Mouse (Mus musculus) spleen, postnatal 10 days (tissue): ENCODE measurements around the gene Fzr1.

Source experiments
- DNase-seq, 2 experiments: peaks; one replicate each; pipeline ENCODE4 v3.0.0; 2021 to 2022; ENCODE audit warnings: low spot score in 2 of 2

Gene Fzr1

DNA sequence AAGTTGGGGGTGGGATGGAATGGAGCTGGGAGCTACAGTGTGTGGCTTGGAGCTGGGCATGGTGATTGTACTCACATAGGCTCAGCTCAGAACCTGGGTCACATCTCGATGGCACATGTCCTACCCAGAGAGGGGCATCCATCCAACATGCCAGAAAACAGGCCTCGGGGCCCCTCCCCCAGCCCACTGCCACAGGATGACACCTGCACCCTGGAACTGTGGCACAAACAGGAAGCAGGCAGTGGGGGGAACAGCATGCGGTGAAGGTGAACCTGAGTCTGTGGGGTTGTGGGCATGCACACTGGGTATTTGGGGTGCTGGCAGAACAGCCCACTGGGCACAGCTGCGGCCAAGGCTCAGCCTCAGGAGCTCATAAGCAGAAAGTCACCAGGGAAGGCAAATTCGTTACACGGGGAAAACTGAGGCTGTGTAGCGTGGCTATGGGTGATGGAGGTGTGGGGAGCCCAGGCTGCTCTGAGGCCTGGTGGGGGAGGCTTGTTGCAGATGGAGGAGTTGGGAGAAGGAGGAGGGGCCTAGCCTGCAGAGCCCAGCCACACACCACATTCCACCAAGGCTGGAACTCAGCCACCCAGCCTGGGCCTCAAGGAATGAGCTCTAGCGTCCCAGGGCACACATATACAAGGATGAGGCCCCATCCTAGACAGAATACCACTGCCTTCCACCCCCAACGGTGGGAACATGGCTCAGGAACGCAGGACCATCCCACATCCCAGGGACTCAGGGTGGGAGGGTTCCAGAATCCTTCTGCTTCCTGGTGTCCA is 48.9 kb downstream of the Fzr1 start:
- peak in 1 of 2 experiments; percentile 64 for DNase-seq

DNA sequence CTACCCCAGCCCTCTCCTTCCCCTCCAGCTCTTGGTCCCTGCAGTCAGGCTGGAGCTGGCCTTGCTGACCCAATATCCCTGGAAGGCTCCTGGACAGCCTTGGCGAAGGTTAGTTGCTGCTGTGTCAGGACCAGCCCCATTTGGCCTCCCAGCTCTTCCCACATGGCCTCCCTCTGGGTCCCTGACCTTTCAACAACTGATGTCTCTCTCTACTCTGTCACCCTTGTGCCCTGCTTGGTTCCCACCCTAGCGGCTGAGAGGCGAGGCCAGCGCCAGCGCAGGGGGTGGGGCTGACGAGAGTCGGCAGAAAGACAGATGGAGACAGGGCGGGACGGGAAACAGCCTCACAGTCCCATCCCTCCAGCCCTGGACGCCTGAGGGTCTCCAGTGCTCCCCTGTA is 49.9 kb downstream of the Fzr1 start, which contains the start of gene Tbxa2r:
Gene Tbxa2r, plus strand, starts transcription at position 346 of the 400 bp plus-strand sequence.
- DNase-seq: peak in 1 of 2 experiments; percentile 74

DNA sequence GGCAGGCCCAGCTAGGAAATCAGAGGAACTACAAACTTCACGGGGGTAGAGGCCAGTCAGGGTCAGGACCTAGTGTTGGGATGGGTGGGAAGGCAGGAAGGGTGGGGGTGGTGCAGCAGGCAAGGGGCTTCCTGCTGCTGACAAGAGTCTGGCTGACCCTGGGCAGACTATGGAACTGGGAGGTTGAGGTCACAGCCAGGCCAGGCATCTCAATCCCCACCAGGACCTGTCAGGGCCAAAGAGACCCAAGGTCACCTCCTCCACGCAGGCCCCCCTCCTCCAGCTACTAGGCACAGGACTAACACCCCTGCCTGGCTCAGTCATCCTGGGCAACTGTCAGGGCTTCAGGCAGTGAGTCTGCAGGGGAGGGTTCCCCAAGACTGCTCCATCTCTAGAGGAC is 50.4 kb downstream of the Fzr1 start:
- peak in 1 of 2 experiments; percentile 31 for DNase-seq

DNA sequence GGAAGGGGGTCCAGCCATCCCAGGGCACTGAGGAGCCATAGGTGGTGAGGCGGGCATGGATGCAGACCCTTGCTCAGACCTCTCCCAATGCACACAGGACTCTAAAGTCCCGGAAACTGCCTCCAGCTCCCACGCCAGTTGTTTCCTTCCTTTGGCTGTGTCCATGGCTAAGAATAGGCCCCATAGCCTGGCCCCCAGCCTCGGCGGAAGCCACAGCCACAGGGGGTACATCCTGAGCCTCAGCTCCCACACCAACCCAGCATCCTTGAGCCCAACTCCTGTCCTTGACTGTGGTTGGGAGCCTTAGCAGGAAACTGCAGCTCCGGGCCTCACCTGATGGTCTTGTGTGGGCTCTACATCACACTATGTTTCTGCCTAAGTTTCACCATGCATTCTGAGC is 51.5 kb downstream of the Fzr1 start:
- no peak for DNase-seq

DNA sequence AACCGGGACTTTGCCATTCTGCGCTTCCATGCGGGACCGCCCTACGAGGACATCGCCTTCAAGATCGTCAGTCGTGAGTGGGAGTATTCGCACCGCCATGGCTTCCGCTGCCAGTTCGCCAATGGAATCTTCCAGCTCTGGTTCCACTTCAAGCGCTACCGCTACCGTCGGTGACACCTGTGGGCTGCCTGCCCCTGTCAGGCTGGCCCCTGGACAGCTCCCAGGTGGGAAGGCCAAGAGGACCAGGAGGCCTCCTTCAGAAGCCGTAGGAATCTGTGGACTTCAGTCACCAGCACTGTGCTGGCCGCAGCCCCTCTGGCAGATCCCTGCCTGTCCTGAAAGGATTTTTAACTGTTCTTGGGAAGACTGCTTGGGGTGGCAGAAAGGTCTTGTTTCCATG is 52.5 kb downstream of the Fzr1 start:
- DNase-seq: no peak

DNA sequence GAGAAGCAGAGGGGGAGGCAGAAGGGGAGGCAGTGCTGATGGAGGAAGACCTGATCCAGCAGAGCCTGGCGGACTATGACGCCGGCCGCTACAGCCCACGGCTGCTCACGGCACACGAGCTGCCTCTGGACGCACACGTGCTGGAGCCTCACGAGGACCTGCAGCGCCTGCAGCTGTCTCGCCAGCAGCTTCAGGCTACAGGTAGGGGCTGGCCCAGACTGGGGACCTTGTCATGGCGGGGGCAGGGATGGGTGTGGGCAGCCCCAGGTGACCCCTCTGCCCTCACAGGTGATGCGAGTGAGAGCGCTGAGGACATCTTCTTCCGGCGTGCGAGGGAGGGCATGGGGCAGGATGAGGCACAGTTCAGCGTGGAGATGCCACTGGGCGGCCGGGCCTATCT is 53.1 kb downstream of the Fzr1 start:
- DNase-seq: no peak

DNA sequence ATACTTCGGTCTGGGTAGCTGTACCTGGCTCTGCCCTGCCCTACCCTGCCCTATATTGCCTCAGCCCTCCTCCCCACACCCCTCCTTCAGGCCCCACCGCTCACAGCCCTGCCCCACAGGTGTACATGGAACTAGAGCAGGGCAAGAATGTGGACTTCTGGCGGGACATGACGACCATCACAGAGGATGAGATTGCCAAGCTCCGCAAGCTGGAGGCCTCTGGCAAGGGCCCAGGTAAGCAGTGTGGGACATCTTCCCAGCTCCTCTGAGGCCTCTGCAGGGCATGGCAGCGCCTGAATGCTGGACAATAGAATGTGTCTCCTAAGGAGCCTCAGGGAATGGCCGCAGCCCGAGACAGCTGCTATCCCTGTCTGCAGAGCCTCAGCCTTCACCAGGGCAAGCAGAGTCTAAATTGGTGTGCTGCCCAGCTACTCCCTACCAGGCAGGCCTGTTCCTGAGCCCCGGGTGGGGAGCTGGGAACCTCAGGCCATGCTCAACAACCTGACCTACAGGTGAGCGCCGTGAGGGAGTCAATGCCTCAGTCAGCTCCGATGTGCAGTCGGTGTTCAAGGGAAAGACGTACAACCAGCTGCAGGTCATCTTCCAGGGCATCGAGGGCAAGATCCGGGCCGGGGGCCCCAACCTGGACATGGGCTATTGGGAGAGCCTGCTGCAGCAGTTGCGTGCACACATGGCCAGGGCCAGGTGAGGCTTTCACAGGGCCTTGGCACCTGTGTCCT is 54.4 kb downstream of the Fzr1 start:
- DNase-seq: no peak

DNA sequence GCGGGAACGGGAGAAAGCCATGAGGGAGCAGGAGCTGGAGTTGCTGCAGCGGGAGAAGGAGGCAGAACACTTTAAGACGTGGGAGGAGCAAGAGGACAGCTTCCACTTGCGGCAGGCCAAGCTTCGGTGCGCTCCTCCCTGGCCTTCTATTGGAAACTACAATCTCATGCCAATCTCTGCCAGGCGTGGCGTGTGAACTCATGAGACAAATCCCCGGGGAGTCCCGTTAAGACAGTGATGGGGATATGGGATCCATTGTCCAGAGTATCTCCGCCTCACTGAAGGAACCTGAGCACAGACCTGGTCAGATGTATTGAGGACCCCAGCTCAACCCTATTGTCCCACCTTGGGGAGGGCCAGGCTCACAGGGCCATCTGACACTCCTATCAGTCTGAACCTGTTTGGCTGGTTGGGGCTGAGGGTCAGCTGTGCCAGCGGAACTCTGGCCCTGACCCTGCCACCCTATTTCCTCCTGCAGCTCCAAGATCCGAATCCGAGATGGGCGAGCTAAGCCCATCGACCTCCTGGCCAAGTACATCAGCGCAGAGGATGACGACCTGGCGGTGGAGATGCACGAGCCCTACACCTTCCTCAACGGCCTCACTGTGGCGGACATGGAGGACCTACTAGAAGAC is 55.1 kb downstream of the Fzr1 start:
- DNase-seq: no peak

DNA sequence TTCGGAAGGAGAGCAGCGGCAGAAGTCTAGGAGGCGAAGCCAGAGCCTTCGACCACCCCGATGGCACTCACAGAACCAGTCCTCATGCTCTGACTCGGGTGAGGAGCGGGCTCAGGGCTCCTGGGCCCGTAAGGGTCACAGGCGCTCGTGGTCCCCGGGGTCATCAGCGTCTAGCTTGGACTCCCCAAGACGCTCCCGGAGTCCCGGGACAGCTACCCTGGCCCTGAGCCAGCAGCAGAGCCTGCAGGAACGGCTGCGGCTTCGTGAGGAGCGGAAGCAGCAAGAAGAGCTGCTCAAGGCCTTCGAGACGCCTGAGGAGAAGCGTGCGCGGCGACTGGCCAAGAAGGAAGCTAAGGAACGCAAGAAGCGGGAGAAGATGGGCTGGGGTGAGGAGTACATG is 55.9 kb downstream of the Fzr1 start:
- no peak for DNase-seq

DNA sequence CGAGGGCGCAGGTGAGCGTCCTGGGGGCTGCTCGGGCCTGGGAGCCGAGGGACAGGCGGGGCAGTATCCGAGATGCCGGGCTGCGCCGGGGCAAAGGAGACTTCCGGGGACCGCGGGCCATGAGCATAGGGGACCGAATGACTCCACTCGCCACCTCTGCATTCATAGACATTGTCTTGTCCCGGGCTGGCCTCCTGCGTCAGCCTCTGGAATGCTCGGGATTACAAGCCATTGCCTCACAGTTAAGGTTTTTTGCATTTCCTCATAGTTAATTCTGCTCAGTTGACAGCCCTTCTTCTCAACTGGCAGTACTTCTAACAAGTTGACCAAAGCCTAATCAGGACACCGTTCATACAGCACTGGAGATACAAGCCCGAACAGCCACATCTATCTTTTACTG is 56.9 kb downstream of the Fzr1 start:
- no peak for DNase-seq

DNA sequence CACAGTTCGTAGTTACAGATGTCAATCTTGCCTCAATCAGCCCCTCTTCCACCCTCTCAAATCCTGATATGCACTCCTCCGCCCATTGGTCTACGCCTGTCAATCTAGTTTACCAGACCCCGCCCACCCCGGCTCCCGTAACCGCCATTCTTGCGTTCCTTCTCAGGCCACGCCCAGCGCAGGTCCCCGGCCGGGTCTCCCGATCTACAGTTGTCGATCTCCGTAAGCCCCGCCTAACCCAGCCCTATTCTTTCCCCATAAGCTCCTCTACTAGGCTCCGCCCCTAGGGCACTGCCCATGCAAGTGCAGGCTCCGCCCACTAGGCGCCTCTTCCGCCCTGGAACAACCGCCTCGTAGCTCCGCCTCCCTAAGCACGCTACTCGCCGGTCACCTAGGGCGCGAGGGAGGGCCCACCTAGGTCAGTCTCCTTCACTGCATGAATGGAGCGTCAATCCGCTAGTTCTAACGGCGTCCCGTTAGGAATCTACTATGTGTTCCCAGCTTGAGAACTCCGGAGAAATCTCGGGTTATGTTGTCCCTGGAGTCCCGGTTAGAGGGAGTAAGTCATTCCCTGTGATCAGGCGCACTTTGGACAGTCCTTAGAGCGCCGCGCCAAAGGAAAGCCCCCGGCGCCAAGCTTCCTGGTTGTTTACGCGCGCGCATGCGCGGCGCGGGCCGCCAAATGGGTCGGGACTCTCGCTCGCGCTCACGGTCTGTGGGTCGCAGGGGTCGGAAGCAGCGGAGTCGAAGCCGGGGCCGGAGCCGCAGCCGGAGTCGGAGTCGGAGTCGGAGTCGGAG is 57.6 kb downstream of the Fzr1 start, which contains the start of gene Cactin:
Gene Cactin, plus strand, starts transcription at position 554 of the 798 bp plus-strand sequence.
- peak; percentile 96 to 99 for DNase-seq

DNA sequence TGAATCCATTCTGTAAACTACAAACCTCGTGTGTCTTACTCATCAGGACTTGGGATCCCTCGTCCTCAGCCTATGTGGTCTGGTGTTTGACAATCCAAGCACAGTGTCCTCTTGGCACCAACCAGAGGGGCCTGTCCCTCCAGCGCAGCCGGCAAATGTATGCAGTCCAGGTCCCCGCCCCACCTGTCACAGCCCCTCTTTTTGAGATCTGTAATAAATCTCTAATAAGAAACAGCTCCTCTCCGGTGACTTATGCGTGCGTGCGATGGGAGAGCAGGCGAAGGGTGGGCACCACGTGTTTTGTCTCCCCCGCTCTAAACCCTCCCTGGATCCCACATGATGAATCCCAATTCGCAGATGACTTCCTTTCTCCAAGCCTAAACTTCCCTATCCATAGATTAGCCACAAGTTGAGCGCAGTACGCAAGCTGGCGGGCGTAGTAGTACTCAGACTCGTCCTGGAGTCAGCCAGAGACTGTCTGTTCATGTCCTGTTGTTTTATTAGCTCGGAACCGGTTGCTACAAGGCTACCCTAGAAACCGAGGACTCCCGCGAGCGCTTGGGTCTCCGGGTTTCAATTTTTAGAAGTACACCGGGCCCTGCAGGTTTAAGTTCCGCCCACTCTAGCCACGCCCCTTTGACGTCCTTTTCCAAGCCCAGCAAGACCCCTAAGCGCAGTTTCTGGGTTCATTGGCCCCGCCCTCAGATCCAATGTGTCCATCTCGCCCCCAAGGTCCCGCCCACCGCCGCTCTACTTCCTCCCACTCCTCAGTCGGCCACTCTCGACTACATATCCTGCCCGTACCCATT is 58.4 kb downstream of the Fzr1 start:
- DNase-seq: peak in 1 of 2 experiments; percentile 45

DNA sequence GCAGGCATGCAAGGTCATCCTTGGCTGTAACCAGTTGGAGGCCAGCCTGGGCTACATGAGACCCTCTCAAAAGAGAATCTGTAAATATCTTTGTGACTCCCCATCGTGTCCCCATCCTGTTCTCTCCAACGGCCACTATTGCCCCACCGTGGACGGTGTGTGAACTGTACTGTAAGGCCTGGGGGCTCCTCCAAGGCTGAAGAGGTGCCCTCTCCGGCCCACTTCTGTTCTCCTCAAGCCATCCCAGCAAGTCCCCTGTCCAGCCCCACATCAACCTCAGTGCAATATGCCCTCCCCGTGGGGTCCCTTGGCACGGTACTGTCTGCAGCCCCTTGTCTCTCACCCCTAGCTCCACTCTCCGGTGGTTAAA is 59.0 kb downstream of the Fzr1 start:
- peak in 1 of 2 experiments; percentile 58 for DNase-seq

DNA sequence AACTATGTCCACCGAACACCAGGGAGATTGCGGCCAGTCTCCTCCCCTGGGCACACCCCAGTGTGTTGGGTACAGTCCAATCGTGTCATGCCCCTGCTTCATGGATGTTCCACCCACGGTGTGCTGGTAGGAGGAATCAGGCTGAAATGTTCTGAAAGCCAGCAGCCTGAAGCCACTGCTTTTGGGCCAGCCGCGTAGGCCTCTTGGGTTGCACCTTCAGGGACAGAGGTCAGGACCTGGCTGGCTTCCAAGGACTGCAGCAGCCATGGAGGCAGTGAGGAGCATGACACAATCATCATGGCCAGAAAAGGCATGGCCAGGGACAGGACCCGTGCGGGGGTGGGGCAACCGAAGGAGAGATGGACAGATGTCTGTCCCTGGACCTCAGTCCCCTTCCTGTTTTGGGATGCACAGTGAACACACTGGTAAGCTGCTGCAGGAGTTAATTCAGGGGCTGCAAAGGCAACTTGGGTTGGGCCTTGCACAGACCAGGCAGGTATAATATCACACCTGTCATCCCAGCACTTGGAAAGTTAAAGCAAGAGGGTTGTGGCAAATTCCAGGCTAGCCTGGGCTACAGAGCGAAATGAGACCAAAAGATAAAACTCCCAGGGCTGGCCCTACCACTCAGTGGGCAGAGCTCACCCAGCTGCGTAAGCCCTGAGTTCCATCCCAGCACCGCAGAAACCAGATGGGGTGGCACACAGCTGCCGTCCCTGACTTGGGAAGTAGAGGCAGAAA is 59.6 kb downstream of the Fzr1 start:
- peak in 1 of 2 experiments; percentile 45 for DNase-seq

DNA sequence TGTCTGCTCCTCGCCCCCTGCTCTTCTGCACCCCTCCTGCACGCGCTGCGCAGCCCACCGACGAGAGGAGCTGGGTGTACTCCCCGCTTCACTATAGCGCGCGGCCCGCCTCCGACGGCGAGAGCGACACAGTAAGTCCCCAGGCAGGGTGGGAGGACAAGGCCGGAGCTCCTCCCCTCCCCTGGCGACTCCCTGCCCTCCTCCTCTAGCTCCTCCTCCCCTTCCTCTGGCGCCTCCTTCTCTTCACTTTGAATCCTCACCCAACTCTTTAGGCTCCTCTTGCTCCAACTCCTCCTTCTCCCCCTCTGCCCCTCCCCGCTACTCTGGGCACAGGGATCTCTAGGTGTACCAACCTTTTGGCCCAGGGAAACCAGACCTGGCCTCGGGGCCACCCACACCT is 61.0 kb downstream of the Fzr1 start:
- DNase-seq: peak in 1 of 2 experiments; percentile 61

DNA sequence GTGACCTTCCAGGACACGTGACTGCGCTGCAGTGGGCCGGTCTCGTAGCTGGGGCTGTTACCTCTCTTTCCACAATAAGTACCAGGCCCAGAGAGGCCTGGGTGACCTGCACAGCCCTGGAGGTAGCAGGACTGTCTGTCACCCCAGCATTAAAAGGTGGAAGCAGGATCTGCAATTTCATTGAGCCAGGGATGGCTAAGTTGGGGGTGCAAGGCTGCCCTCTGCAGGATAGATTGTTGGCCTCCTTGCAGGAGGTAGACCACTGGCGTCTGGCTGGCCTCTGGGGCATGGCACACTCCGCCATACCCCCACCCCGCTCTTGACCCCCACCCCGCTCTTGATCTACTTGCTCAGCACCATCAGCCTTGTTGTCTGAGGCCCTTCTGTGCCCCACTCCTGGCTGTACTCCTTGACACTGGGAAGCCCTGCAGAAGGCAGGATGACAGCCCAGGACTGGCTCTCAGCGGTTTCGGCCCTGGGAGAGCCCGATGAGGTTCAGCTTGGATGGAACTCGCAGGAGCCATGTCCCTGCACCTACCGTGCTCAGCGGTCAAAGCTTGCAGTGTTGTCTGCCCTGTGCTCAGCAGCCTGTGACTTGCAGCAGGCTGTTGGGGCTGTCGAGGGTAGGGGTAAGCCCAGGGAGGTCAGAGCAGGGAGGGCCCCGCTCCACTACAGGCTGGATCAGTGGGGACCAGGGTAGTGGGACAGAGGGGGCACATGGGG is 61.8 kb downstream of the Fzr1 start:
- DNase-seq: peak in 1 of 2 experiments; percentile 58
